Mouse (Mus musculus): ENCODE results near the gene Nudcd3.

Nudcd3 gene

DNA sequence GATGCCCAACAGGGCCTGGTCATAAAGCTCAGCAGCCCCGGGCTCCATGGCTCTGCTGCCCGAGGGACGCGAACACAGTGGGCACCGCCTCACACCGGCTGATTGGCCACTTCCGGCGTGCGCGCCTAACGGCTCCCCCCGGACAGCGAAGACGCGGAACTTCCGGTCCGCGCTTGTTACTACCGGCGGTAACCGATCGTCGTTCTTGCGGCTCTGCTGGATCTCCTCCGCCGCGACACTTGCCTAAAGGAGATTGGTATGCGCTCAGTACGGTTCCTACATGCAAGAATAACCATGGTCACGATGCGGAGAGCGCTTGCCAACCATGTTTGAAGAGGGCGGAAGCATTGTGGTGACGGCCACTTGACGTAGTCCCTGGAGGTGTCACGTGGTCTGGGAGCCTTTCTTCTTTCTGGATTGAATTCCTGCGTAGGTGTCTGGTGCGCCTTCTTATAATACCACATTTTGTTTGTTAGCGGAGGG lies at the start of gene Nudcd3:
Gene Nudcd3 (minus strand): TSS at position 329 of the 483 bp plus-strand sequence.
- in situ Hi-C loops (cut with MseI, MboI): no loop called here

DNA sequence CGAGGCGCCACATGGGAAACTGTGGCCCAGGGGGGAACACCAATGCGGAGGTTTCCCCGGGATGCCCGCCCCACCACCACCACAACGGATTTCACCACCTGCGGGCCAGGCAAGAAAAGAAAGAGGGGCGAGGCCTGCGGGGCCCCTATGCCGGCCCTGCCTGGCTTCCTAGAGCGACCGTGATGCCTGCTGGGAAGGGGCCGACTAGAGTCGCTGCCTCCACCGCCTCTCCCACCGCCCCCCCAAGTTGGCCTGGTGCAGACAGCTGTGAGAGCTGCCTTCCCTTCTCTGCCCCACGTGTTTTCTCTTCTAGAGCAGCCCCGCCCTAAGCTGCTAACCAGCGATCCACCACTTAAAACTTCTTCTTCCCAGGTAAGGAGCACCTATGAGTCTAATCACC lies 44.5 kb upstream of the Nudcd3 start:
- in situ Hi-C loops (cut with MseI, MboI): no loop called here

DNA sequence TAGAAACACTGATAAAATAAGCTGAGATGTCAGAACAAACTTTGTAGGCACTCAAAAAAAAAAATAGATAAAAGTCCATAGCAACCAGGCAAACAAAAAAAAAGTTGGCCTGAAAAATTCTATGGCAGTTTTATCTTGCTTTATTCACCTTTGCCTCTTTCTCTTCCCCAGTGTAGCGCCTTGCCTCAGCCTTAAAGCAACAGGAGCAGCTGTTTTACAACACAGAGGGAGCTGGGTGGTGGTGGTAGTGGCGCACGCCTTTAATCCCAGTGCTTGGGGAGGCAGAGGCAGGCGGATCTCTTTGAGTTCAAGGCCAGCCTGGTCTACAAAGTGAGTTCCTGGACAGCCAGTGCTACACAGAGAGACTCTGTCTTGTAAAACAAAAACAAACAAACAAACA lies 32.8 kb upstream of the Nudcd3 start:
- in situ Hi-C loops (cut with MseI, MboI): no loop called here

DNA sequence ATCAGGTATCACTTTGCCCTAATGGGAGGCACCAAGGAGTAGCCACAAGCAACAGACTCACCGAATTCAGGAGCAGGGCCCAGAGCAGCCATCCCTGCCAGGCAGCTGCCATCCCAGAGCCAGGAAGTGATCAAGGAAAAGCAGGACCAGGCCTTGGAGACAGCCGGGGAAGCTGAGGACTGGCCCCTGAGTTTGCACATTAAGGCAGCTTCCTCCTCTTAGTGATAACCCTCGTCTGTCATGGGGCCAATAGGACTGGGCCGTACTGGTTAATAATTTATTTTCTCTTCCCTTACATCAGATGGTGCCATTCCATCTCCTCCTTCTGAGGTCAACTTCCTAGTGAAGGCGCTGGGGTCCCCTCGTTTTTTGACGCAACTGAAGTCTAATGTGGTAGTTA lies 29.8 kb upstream of the Nudcd3 start, which contains the start of gene Npc1l1:
Gene Npc1l1 (minus strand): TSS at position 132 of the 400 bp plus-strand sequence.
- in situ Hi-C loops (cut with MseI, MboI): no loop called here

DNA sequence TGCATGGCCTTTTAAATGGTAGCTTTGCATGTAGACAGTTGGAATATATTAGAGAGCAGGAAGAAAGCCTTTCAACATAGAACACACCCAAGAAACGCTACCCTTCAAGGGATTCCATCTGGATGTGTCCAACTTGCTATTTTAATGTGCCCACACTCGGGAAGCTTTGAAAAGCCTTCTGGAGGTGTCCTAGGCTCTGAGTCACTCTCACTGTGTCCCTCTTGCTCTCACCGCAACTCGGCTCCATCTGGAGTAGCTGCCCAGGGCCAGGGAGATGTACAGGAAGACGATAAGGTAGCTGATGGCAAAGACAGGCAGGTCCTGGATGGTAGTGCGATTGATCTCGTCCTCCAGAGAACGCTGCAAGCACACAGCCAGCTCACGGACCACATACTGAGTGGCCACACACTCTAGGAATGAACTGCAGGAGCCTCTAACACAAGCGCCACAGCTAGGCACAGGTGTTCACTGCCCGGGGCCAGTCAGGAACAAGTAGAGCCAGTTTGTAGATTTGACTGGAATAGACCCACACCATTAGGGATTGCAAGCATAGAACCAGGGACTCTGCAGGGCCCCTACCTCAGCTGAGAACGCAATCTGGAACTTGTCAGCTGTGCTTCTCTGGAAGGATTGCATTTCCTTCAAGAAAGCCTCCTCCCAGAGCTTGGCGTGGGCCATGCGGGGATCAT lies 24.5 kb upstream of the Nudcd3 start:
- in situ Hi-C loops (cut with MseI, MboI): no loop called here

DNA sequence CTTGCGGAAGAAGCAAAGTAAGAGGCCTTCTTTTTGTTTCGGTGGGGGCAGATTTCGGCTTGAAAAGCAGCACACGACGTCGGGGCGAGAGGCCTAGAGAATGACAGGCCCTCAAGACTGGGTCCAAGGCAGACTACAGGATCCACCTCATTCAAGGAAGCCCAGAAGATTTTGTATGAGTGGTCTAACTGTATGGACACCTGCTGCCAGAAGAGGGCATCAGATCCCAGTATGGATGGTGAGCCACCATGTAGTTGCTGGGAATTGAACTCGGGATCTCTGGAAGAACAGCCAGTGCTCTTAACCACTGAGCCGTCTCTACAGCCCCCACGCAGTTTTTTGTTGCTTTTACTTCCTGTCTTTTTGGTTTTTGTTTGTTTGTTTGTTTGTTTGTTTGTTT lies 22.0 kb upstream of the Nudcd3 start:
- in situ Hi-C loops (cut with MseI, MboI): no loop called here

DNA sequence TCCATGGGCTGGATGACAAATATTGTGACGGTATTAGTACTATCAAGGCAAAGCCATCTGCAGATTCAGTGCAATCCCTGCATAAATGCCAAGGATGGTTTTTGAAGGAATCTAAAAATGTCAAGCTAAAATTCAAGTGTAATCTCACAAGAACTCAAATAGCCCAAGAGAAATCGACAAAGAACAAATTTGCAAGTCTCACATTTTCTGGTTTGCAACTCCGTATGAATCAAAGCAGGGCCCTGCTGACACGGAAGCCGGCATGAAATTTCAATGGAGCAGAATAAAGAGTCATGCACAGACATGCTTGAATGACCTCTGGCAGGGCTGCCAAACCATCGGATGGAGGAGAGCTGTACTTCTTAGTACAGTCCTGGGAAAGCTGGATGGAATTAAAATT lies 19.8 kb upstream of the Nudcd3 start:
- in situ Hi-C loops (cut with MseI, MboI): no loop called here

DNA sequence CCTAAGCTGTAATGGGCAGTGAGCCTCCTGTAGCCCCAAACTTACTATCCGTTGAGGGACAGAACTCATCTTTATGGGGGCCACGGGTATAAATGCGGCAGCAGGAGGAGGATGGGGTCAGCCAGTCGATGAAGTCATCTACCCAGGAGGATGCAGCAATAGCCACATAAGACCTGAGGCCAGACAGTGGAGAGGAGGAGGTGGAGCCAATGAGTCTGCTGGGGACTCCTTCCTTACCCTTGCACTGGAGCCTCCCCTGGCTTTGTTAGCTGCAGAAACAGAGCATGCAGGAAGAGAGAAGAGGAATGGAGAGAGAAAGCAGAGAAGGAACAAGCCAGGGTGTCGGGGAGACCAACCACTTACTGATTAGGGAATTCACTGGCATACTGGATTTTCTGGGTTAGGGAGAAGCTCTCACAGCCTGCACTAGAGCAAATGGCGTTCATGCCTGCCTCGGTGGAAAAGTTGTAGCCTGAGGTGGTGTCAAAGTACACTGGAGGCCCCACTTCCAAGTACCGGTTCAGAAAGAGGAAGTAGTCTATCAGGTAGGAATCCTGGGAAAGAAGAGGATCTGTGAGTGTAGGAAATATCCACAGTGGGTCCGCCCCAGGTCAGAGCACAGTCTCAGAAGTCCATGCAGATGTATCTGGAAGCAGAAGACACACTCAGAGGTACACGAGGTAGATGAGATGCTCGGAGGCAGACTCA lies 18.1 kb upstream of the Nudcd3 start:
- in situ Hi-C loops (cut with MseI, MboI): no loop called here

DNA sequence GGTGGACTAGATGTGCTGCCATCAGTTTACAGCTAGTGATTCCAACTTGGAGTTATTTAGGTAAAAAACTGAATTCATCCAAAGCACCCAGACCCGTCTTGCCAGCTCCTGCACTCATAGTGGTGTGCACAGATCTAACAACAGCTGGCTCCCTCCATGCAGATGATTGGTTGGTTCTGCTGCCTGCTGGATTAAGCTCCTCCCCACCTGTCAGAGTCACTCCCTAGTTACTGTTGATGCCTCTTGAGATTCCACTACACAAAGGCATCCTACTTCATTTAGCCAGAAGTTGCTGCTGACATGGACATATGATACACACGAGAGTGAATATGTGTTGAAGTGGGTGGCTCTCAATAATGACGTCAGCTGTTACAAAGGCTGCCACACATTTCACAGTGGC lies 16.6 kb upstream of the Nudcd3 start:
- in situ Hi-C loops (cut with MseI, MboI): no loop called here

DNA sequence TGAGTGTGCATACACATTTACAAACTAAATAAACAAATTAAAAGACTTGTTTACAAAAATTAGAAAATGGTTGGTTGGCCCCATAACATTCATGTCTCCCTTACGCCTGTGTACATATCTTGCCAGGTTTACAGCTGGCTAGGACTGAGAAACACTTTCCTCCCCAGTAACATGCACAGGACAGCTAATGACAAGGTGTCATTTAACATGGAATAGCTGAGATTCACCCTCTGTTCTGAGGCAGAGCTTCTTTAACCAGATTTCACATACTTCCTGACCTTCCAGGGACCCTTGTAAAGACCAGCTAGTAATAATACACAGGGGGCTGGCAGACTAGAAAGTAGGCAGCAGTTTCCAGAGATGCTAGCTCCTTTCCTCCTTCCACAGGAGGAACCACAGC lies 7.9 kb upstream of the Nudcd3 start:
- in situ Hi-C loops (cut with MseI, MboI): no loop called here

DNA sequence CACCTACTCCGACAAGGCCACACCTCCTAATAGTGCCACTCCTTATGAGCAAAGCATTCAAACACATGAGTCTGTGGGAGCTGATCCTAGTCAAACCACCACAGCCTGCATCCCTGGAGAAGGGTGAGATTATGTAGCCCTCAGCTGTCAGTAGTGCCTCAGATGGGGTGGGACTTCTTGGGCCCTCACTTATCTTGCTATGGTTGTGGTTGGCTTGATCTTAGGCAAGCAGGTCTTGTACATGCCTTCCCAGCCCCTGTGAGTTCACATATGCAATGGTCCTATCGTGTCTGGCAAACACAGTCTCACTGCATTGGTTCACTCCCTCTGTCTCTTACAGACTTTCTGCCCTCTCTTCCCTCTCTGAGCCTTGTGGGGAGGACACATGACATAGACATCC lies 6.9 kb upstream of the Nudcd3 start:
- in situ Hi-C loops (cut with MseI, MboI): no loop called here

DNA sequence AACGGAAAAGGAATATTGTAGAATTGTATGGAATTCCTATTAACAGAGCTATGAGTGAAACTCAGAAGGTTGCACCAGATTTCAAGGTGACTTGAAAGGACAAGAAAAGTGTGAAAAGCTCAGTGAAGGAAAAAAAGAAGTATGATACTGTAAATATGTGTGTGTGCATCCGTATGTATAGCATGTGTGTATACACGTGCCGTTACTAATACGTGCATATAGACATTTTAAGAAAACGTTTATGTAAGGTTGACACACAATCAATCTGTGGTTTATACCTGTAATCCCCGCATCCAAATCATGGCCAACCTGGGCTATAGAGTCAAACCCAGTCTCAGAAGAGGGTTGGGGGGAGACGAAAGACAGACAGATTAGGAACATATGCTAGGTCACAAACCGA lies 355 bp upstream of the Nudcd3 start:
- in situ Hi-C loops (cut with MseI, MboI): no loop called here

DNA sequence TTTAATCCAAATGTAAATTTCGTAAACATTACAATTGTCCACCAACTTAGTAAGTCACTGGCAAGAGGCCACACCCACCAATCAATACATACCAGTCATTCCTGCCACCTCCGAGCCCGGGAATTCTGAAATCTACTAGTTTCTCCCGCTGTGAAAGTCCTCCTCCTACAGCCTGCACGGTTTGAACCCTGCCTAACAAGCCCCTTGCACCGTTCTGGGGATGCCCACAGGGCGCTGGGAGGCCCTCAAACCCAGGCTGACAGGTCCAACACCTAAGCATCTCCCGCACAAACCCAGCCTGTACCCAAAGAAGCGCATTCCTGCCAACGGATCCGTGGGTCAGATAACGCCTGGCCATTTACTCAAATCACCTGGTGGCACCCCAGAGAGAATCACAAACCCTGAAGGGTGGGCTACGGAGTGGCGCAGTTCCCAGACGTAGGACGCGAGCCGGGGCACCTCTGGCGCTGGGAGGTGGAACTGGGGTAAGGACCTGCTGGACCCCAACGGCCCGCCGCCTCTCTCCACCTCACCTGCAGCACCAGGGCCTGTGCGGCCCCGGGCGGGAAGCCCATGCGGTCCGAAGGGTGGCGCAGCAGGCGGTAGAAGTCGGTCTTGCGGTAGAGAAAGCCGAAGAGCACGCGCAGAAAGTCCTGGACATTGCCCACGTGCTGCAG lies 667 bp downstream of the Nudcd3 start, which contains the start of gene A730071L15Rik:
Gene A730071L15Rik (plus strand): TSS at position 620 of the 677 bp plus-strand sequence.
- in situ Hi-C loops (cut with MseI, MboI): loop anchor here in 1 of 2 experiments (10.0 kb wide), 1 partner anchor 205 kb away; no protein-coding TSS in a partner anchor

DNA sequence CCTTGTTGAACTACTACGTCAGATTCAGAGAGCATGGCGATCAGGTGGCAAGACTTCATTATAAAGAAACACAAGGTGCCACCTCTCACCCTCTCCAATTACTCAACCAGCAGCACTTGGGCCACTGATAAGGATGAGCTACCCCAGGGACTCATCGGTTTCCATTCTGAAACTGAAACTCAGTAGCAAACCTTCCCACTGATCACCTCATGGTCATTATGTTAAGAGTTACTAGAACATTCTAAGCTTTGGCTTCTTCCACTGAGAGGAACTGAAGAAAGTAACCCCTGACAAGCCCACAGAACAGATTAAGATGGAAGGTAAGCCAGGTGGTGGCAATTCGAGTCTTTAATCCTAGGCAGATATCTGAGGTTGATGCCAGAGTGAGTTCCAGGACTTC lies 1.8 kb downstream of the Nudcd3 start:
- in situ Hi-C loops (cut with MseI, MboI): loop anchor here in 1 of 2 experiments (10.0 kb wide), 1 partner anchor 204 kb away; no protein-coding TSS in a partner anchor

DNA sequence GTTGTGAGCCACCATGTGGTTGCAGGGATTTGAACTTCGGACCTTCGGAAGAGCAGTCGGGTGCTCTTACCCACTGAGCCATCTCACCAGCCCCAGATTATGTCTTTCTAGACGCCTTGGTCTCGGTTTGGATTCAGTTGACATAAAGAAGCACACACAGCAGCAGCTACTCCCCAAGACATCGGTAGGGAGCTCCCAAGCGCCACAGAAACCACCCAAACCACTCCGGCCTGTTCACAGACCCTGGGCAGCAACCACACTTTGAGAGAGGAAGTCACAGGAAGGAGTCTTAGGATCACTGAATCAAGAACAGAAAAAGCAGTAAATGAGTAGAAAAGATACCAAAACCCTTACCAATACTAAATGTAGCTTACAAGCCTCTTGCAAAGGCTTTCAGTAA lies 3.4 kb downstream of the Nudcd3 start:
- in situ Hi-C loops (cut with MseI, MboI): loop anchor here in 1 of 2 experiments (10.0 kb wide), 1 partner anchor 202 kb away; no protein-coding TSS in a partner anchor

DNA sequence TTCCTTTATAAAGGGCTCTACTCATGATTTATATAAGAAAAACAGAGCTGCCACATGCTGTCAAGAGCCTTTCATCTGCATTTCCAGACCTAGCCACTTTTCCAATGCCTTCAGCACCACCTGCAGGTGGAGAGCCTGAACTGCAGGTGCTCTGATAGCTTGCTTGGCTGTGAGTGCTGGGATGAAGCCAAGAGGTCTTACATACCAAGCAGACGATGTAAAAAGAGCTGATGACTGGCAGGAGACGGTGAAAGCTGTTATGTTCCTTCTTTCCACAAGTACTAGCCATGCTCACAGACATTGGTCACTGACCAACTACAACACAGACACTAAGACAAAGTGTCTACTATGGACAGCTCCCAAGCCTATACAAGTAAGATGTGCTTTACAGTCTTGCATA lies 12.3 kb downstream of the Nudcd3 start:
- in situ Hi-C loops (cut with MseI, MboI): loop anchor here in 1 of 2 experiments (5.0 kb wide), 1 partner anchor 191 kb away; no protein-coding TSS in a partner anchor

DNA sequence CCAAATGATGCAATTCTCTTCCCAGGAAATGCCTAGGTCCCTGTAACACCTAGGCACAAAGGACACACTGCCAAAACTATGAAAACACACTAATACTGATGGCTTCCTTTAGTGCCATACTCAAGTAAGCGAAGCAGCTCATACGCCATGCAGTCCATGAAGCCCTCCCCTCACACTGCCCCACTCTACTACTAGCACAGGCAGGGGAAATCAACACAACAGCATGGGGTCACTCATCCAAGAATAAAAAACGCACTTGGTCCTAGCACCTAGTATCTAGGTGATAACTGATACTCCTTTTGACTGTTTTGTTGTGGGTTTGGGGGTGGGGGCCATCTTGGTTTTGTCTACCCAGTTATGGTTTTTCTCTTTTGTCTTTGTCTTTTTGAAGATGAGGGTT lies 12.8 kb downstream of the Nudcd3 start:
- in situ Hi-C loops (cut with MseI, MboI): loop anchor here in 1 of 2 experiments (5.0 kb wide), 1 partner anchor 190 kb away; no protein-coding TSS in a partner anchor

DNA sequence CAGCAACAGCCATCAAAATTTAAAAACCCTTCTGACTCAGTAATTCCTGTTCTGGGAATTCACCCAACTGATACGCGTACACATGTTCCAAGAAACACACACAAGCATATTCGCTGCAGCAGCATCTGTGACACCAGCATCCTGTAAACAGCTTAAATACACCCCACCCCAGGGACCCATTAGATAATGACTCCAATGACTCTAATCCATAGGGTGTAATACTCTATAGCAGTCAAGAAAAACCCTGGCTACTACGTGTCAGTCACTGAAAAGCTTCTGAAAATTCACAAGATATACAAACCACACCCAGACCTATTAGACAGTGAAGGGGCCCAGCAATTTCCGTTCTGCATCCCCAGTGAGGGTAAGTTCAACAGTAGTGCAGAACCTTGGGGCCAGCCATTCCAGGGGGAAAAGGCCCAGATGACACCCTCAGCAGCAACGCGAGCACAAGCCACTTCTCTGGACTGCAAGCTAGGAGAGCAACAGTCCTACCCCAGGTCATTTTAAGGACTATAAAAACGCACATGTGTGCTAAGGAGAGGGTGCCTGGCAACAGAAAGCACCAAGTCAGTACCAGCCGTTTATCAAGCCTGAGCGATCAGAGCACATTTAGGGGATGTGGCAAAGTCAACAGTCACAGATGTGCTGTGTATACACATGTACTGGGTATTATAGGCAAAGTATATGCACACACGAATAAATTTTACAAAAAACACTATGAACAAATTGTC lies 15.8 kb downstream of the Nudcd3 start:
- in situ Hi-C loops (cut with MseI, MboI): no loop called here

DNA sequence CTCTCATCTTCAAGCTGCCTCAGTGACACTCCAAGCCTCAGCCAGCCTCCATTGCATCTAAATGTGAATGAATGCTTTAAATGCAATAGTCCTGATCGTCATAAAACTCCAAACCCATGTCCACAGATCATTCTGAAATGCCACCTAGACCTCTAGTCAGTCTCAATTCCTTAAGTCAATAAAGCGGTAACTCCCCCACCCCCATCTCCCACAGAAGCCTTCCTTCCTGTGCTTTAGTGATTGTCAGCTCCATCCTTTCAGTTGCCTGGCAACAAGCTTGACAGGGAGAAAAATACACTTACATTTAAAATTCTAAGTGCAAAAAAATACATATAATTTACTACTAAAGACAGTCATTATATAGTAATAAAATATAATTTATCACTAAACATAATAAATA lies 17.0 kb downstream of the Nudcd3 start:
- in situ Hi-C loops (cut with MseI, MboI): no loop called here

DNA sequence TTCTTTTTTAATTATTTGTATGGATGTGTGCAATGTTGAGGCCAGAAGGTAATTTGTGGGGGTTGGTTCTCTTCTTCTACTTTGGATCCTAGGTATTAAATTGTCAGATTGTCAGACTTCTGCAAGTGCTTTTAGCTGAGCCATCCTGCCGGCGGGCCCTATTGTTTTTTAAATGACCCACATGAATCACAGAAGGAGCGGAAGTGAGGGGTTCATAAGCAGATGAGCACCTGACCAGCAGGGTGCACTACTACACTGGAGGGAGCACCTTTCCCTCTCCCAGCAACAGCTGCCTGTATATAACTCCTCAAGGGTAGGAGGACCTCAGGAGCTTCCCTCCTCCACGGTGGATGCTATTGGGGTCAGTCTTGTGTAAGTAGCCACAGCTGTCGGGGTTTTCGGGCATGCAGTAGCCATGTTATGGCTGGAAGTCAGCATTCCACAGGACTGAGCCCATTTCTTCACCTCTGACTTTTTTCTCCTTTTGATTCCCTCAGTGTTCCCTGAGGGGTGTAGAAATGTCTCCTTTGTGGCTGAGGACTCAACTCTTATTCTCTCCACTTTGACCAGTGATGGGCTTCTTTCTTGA lies 19.3 kb downstream of the Nudcd3 start:
- in situ Hi-C loops (cut with MseI, MboI): no loop called here

DNA sequence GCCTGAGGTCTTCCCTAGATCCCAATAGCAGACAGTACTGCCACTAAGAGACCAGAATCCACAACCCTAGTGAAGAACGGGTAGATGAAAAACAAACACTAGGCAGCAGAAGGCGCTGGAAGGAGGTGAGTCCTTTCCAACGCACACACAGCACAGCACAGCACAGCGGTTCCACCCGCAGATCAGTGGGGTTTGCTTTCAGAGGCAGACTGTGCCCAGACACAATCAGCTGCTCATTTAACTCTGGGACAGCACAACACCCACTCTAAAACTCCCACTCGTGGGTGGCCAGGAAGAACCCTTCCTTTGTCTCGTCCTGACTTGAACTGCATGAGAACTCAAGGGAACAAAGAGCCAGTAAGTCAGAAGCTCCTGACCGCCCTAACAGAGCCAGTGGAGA lies 21.0 kb downstream of the Nudcd3 start:
- in situ Hi-C loops (cut with MseI, MboI): no loop called here

Data from mouse trophoblast stem cell (cell line).